Mouse (Mus musculus) lung, postnatal 25 days (tissue): ENCODE data around the gene Grb2.

Source experiments
- DNase-seq: peaks from one replicate; pipeline ENCODE4 v3.0.0; 2022; ENCODE audit warnings: low spot score

Grb2 gene

GRCm38 (mm10) chr11:115712268-115712667 is 3.9 kb upstream of the Grb2 start:
- peak; percentile 59 for DNase-seq

DNA sequence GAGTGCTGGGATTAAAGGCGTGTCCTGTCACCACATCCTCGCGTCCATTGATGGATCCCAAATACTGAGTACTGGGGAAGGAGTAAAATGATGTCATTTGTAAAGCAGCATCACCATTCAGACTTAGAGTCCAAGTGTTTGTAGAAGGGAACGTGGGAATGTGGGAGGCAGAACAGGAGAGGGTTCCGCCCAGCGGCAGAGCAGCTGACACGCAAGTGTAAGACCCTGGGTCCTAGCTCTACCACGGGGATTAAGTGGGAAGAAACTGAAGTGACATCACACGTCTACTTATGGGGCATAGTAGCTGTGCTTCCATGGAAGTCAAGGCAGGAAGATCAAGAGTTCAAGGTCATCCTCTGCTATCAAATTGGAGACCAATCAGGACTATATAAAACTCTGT is 2.7 kb upstream of the Grb2 start:
- DNase-seq = no peak

- no peak for DNase-seq
Observed at GRCm38 (mm10) chr11:115709829-115710559, 1.6 kb upstream of the Grb2 start.

DNA sequence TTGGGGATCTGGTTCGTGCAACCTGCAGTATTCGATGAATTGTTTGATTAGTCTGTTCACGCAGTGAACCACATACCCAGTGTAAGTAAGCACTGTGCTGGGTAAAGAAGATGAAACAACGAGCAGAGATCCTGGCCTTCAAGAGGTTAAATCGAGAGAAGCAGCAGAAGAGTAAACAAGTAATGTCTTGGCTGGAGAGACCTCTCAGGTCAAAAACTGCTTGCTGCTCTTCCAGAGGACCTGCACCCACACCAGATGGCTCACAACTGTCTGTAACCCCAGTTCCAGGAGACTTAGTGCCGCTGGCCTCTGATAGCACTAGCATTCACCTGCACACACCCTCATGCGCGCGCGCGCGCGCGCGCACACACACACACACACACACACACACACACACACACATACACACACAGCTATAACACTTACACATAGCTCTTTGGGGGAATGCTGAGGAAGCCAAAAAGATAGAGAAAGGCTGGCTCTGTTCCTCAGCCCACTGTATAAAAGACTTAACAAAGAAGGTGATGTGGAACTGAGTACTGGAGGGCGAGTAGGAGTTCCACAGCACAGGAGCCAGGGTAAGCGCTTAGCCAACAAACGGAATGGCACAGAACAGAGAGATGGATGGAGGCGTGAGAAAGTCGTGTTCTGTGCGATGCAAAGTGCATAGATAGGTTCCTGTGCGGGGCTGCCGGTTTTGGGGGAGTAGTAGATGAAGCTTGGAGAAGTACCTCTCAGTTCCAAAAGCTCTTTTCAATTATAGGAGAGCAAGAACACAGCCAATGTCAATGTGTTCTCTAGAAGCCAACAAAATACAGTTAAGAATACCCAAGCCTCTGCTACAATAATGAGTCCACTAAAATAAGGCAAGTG is 795 bp upstream of the Grb2 start:
- DNase-seq = no peak

DNA sequence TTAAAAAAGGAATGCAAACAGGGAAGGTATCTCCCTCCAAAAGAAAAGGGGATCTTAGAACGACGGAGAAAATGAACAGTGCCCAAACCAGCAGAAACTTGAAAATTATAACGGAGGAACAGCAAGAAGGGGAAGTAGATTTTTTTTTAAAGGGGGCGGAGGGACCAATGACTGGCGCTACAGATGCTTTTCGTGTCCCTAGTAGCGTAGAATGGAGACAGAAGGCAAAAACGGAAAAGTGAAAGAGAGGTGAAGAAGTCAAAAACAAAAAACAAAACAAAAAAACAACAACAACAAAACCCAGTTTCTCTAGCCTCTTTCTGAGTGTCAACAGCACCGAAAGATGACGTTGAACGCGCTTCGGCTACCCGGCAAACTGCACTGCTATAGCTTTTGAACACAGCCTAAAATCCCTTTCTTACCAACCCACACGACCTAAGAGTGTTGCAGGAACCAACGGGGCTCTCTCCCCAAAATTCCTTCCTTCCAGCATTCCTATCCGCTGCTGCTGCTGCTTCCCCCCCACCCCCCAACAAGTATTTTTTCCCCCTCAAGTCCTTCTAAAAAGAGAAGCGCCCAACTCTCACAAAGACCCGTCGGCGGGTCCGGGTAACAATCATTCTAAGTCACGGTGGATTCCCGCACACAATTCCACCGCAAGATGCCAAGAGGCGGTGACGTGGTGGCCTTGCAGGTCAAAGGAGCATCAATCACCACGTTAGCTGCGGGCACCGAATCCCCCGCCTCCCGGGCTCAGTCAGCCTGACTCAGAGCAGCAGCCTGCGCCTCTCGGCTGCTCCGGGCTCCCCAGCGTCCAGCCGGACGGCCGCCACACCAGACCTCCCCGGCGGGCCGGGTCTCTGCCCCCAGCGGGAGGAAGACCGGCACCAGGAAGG is 836 bp downstream of the Grb2 start:
- peak; percentile 44 for DNase-seq

DNA sequence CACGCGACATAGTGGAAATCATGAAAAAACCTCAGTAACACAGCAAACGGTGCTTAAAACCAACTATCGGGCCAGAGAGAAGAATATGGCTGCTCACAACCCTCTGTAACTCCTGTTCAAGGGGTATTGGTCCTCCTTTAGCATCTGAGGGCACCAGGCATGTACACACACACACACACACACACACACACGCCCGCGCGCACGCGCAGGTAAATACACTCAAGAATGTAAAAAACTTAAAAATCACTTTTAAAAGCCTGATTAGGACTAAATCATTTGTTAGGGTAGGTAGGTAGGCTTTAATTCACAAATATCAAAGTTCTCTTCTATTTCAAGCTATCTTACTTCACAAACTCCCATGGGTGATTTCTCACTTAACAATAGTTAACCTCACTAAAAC is 1.8 kb downstream of the Grb2 start:
- no peak for DNase-seq

- DNase-seq = no peak
Observed at GRCm38 (mm10) chr11:115705561-115705960, 2.8 kb downstream of the Grb2 start.

DNA sequence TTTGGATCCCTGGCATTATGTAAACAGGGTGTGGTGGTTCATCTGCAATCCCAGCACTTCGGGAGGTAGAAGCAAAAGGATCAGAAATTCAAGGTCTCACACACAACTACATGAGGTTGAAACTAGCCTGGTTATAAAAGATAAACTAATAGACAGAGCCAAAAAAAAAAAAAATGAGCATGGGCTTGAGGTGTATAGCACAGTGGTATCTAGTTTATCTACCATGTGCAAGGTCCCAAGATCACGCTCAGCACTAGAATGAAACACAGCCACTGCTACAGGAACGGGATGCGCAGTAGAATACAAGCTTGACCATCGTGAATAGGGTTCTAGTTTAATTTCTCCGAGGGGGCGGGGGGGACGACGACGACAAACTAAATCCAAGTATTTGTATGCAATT is 3.7 kb downstream of the Grb2 start:
- DNase-seq = no peak

DNA sequence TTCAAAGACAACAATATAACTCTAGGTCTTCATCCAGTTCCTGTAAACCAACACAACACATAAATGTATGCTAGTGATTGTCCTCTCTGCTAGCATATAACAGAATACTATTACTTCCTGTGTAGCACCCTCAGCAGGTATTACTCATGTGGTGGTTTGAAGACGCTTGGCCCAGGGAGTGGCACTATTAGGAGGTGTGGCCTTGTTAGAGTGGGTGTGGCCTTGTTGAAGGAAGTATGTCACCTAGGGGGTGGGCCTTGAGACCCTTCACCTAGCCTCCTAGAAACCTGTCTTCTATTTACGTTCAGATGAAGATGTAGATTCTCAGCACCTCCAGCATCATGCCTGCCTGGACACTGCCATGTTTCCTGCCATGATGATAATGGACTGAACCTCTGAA is 4.9 kb downstream of the Grb2 start:
- DNase-seq = no peak

GRCm38 (mm10) chr11:115698986-115699728 is 9.2 kb downstream of the Grb2 start:
- DNase-seq = peak; percentile 95

- DNase-seq = no peak
Observed at GRCm38 (mm10) chr11:115697722-115698121, 10.7 kb downstream of the Grb2 start.

- DNase-seq = no peak
Observed at GRCm38 (mm10) chr11:115697091-115697490, 11.3 kb downstream of the Grb2 start.

DNA sequence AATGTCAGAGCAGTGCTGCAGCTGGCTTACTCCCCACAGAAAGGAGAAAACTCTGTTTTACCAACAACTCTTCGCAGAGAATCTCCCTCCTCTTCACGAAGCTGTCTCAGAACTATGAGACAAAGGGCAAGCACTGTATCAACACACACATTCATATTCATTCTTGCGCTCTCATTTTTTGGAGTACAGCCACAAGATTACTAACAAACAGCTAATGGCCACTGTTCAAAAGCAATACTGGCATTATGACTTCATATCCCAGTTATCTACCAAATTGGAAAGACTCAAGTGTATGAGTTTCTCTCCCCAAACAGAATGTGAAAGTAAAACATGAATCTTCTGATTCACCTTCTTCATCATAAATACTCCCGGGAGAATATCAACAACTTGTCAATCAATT is 11.9 kb downstream of the Grb2 start:
- DNase-seq = peak; percentile 36

DNA sequence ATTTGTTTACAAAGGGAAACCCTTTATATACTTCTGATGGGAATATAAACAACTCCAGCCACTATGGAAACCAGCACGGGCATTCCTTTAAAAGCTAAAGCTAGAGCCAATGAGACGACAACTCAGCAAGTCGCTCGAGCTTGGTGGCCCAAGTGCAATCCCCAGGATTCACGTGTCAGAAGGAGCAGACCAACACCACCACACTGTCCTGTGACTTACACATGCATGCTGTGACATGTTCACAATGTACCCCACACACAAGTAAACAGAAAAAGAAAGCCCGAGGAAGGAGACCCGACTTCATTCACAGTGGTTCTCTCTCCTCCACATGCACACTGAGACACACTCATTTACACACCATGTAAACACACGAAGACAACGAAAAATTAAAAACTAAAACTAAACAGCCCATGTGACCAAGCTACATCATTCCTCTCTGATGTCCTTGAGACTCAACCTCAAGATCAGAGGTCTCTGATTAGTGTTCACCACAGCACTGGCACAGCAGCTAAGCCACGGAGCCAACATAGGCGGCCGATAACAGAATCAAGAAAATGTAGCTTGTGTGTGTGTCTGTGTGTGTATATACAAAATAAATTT is 14.3 kb downstream of the Grb2 start:
- no peak for DNase-seq

DNA sequence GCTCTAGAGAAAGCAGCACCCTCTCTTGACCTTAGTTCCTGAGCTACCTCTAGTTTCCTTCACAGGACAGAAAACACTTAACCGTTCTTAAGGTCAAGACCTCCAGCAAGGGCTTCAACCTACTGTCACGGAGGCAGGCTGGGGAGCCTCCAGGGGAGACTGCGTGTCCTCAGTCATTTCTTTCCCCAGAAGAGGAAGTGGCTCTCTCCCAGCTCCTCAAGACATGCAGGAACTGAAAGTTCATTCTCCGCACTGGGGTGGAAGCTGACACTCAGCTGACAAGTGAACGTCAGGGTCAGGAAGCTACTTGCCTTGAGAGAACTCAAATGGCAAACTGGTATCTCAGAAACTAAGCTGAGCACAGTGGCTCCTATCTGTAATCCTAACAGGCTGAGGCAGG is 15.6 kb downstream of the Grb2 start:
- peak; percentile 60 for DNase-seq

GRCm38 (mm10) chr11:115691976-115692375 is 16.4 kb downstream of the Grb2 start:
- peak; percentile 53 for DNase-seq

GRCm38 (mm10) chr11:115691511-115691910 is 16.9 kb downstream of the Grb2 start:
- no peak for DNase-seq

DNA sequence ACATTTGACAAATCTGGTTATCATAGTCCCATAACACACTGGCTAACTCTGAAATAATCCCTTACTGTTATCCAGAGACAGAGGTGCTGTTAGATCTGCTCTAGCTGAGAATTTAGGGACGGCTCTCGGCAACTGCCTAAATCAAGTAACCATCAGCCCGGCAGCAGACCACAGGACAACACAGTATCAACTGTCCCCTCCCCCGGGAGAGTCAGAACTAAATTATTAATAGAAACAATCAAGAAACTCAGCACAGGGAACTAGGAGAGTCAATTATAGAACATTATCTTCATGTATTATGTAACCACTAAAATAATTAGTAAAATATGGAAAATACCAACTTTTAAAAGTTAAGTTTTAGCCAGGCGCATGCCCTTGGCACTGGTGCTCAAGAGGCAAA is 17.4 kb downstream of the Grb2 start:
- no peak for DNase-seq

DNA sequence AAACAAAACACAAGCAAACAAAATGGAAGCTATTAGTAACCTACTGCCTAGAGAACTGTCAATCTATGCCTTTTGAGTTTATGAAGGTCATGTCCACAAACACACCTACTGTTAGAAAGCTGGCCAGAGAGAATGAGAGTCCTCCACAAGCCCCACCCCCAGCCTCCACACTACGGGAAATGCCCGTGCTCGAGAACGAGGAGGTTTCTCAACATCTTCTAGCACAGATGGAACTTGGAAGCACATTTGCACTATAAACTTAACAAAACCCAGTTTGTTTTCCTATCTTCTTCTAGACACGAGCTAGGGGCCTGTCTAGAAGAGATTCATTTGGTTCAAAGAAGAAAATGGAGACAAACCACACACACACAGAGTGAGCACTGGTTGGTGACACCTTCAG is 18.0 kb downstream of the Grb2 start:
- peak; percentile 70 for DNase-seq

DNA sequence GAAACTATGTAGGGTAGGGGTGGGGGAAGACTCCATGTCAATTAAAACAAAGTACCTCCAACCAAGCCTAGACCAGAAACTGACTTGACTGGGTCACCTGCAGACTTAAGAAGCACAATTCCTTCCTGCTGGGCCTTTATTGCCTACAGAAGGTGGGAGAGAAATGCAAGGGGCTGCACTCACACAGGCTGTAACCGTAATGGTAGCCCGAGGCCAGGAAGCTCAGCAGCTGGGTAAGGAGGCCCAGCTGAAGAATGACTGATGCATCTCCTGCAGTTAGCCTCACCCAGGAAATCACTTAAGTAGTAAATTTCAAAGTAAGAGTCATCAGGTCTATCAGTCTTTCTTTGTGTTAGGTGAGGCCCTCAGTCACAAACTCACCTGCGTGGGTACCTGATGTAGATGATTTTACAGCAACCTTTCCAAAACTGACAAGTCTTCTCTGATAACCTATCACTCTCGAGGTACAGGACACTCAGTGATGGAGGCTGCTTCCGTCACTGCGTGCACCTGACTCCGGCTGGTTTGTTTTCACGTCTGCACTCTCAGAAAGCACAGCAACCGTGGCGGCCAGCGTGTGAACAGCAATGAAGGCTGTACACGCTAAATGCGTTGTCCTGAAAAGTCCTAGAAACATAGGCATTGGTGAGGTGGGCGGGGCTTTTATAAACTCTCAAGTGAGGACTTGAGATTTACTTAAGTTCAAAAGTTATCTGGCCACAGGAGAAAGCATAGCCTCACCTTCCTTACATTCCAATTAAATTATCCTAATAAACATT is 19.1 kb downstream of the Grb2 start:
- DNase-seq = no peak
